9 mouse cellular contexts compared by ENCODE assay signal in the genomic region with DNA sequence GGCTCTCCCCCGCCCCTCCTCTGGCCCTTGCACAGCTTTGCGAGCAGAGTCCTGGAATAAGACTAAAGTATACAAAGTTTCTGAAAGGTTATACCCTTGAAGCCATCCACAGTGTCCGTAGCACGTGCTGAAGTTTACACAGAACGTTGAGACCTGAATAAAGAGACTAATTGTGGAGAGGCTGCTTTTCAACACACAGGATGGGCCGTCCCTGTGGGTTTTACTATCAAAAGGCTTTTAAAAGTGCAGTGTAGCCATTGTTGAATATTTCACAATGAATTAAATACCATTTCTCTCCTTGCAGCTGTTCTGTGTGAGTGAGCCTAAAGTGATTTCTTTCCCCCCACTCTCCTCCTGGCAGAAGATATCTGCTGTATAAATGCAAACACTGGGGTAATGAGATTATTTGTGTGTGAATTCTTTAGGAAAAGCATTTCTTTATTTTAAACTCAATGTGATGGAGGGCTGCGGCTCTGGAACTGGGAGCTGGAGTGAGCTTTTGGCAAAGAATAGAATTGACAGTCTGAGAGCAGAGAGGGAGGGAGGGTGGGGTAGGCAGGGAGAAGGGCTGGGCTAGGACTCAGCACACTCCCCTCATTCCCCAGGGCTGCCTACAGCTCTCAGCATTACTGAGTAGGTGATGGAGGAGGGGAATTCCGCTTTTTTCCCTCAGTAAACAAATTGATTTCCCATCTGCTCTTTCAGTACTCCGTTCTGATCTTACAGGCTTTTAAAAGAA. TPM values are rescaled to one million over a fixed set of nuclear protein-coding genes. Genes with fewer than 3 reads are reported as not detected.
DNase-seq lines count a peak whose midpoint lies in the region; ATAC-seq lines count a peak whose summit lies in the region.
"Had no signal": no experiment of that assay in that cellular context is flagged by ENCODE, and none has a peak within 500 bp of the region (broad histone marks: within the 10 kb centered on the region; RNA-seq: fewer than 3 reads in every experiment).

No protein-coding gene starts in this region.

- H3K36me3 ChIP-seq in kidney, embryonic 14.5 days (ENCODE audit: control insufficient read depth, insufficient read depth, low read length) = no peaks in the 10 kb centered on the region
- no peaks in the 10 kb centered on the region for H3K36me3 ChIP-seq in midbrain, embryonic 16.5 days (ENCODE audit: control insufficient read depth, insufficient read depth, low read length)

- peaks cover 42% of the 10 kb centered on the region for H3K4me1 ChIP-seq in kidney, embryonic 14.5 days (ENCODE audit: control insufficient read depth, insufficient read depth, low read length)
- H3K4me1 ChIP-seq in midbrain, embryonic 16.5 days (ENCODE audit: control insufficient read depth, insufficient read depth, low read length) = peaks cover 27% of the 10 kb centered on the region

- H3K4me2 ChIP-seq in kidney, embryonic 14.5 days (replicated peaks; ENCODE audit: low read depth, low read length) = peak overlapping the region; percentile 4; the same call in 1 of the 2 replicates
- peak overlapping the region; percentile 5 for H3K4me2 ChIP-seq in midbrain, embryonic 16.5 days (ENCODE audit: low read length)

- H3K27ac ChIP-seq in kidney, embryonic 14.5 days (ENCODE audit: low read depth, low read length) = peak overlapping the region; percentile 20
- H3K27ac ChIP-seq in midbrain, embryonic 16.5 days (ENCODE audit: low read length) = no peak overlapping the region

- intact Hi-C loops in heart, postnatal 36 days (cut with DNase I) = loop anchor here (1.0 to 10.0 kb wide), 2 partner anchors 18 to 259 kb away; no protein-coding TSS in a partner anchor

- no peak for DNase-seq in kidney, postnatal 36 days
- DNase-seq in embryo, embryonic 11 days = peak; percentile 72
- DNase-seq in heart, postnatal 36 days = peak; percentile 2 to 41
- DNase-seq in frontal cortex, postnatal 10 days (ENCODE audit: low spot score in 2 of 2) = no peak
- DNase-seq in spleen, postnatal 14 days (ENCODE audit: low spot score in 2 of 2) = no peak
- no peak for DNase-seq in adrenal gland, postnatal 4 days (ENCODE audit: low spot score in 2 of 2)
- DNase-seq: cerebellum, adult 9-11 months had no signal

- H3K27me3 ChIP-seq in kidney, embryonic 14.5 days (ENCODE audit: control insufficient read depth, insufficient read depth, low read length) = no peaks in the 10 kb centered on the region
- H3K27me3 ChIP-seq in midbrain, embryonic 16.5 days (ENCODE audit: control insufficient read depth, insufficient read depth, low read depth, low read length) = peaks cover 57% of the 10 kb centered on the region

- ATAC-seq in kidney, embryonic 14.5 days (ENCODE audit: low FRiP score, low TSS enrichment) = peak; percentile 44; the same call in 1 of the 2 replicates
- ATAC-seq in midbrain, embryonic 16.5 days = peak; percentile 78

- no peak overlapping the region for H3K4me3 ChIP-seq in kidney, embryonic 14.5 days (ENCODE audit: low read length)
- H3K4me3 ChIP-seq in midbrain, embryonic 16.5 days (ENCODE audit: low read depth, low read length) = no peak overlapping the region

- no peak overlapping the region for H3K9ac ChIP-seq in kidney, embryonic 14.5 days (ENCODE audit: low read depth, low read length)
- H3K9ac ChIP-seq in midbrain, embryonic 16.5 days (ENCODE audit: low read depth, low read length) = no peak overlapping the region

- no peaks in the 10 kb centered on the region for H3K9me3 ChIP-seq in kidney, embryonic 14.5 days (ENCODE audit: control insufficient read depth, low read length)
- H3K9me3 ChIP-seq in midbrain, embryonic 16.5 days (replicated peaks; ENCODE audit: control insufficient read depth, low read length, poor library complexity, severe bottlenecking) = no peaks in the 10 kb centered on the region

- 10% methylated on average over 9 of the region's 9 CpGs for WGBS in kidney, embryonic 14.5 days
- WGBS in midbrain, embryonic 16.5 days = 3% methylated on average over 9 of the region's 9 CpGs

RNA-seq across cellular contexts. Expression of a gene that starts 39.8 kb away (rescaled TPM):
- 26.2 and 58.0 TPM in 2 replicates for polyA plus RNA-seq in kidney, embryonic 14.5 days (2014; fragmentation: Nextera tagmentation; extraction: Ambion mirVana)
- total RNA-seq in heart, postnatal 36 days (2021) = 10 to 100 TPM; 53.5 to 65.4 TPM
- polyA plus RNA-seq in midbrain, embryonic 16.5 days (2015; fragmentation: Nextera tagmentation; extraction: Ambion mirVana) = 17.5 and 19.3 TPM in 2 replicates
- 10 to 100 TPM; 58.6 to 60.8 TPM for total RNA-seq in adrenal gland, postnatal 4 days (2021)

Comparison
In these comparisons a context has a peak if more than half of its experiments do, and no peak if none do; other contexts are left out.
1. DNase-seq: peak in embryo, embryonic 11 days (single experiment) and heart, postnatal 36 days (2 of 2); none in kidney, postnatal 36 days (0 of 2), frontal cortex, postnatal 10 days (0 of 2), spleen, postnatal 14 days (0 of 2) and adrenal gland, postnatal 4 days (0 of 2).